Mouse (Mus musculus): ENCODE data around the gene Tex13b. TPM values are rescaled to one million over a fixed set of nuclear protein-coding genes. Genes with fewer than 3 reads are reported as not detected.

Gene Tex13b
- not detected in 2 replicates for polyA plus RNA-seq (2012; rRNA removed; ENCODE audit: low replicate concordance)

GRCm38 (mm10) chrX:140813312-140814006 is at the start of gene Tex13b:
Gene Tex13b (minus strand): TSS chrX:140813433.

Other genes starting within 250 kb of the Tex13b start
- 59.2 and 207 TPM in 2 replicates for gene Tsc22d3, start 212.8 kb downstream of the Tex13b start, polyA plus RNA-seq (2012; rRNA removed; ENCODE audit: low replicate concordance)
- 12.5 and 14.9 TPM in 2 replicates for gene Mid2, start 148.8 kb downstream of the Tex13b start, polyA plus RNA-seq (2012; rRNA removed; ENCODE audit: low replicate concordance)
- gene Vsig1, start 94.2 kb upstream of the Tex13b start, polyA plus RNA-seq (2012; rRNA removed; ENCODE audit: low replicate concordance): 1.1 TPM in 1 of 2 replicates, not detected in the other
- 6.8 and 7.0 TPM in 2 replicates for gene Psmd10, start 143.3 kb upstream of the Tex13b start, polyA plus RNA-seq (2012; rRNA removed; ENCODE audit: low replicate concordance)
- 6.0 and 8.8 TPM in 2 replicates for gene Atg4a, start 143.5 kb upstream of the Tex13b start, polyA plus RNA-seq (2012; rRNA removed; ENCODE audit: low replicate concordance)